Mouse (Mus musculus) CD4-positive, CD25-positive, alpha-beta regulatory T cell, adult 2 months (primary cell): Measurements from ENCODE around the gene Ilk.
"Not testable (repeated sequence)": the region's sequence is repeated elsewhere in the genome, so short reads cannot be mapped to it uniquely, and the experiment has no call there.

Experiments used
- DNase-seq: peaks from one replicate; pipeline ENCODE4 v3.0.0-alpha.2; 2012; ENCODE audit warnings: low read depth, low spot score

Gene Ilk

GRCm38 (mm10) chr7:105736264-105736901, at the start of gene Ilk:
Gene Ilk (plus strand): TSS chr7:105736592.
- DNase-seq, result peak; percentile 91

DNA sequence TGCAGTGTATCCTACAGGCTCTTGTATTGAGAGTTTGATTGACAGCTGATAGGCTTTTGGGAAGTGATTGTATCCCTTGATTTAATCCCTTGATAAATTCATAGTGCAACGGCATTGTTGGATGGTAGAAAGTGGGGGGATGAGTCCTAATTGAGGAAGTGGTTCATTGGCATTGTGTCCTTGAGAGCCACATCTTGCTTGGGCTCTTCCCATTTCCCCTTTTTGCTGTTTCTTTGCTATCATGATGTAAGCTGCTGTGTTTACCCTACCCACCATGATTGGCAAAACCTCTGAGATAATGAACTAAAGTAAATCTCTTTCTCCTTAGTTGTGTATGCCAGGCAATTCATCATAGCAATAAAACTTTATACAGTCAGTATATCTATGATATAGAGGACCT, 45.5 kb upstream of the Ilk start:
- DNase-seq, result no peak

DNA sequence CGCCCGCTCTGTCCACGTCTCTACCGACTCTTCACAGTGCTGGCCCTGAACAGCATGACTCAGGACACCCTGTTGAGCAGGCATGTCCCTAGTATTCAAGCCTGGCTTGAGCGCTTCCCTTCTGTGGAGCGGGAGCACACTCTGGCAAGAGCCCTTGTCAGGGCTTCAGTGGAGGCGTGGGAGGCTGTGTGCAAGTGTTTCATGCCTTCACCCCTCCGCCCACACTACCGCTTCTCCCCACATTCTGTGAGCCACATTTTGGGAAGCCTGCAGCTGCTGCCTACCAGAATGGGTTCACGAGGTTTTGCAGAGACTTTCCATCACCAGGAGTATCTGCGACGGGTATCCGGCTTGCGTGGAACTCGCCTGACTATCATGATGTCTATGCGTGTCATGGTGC, 33.2 kb upstream of the Ilk start:
- no peak for DNase-seq

DNA sequence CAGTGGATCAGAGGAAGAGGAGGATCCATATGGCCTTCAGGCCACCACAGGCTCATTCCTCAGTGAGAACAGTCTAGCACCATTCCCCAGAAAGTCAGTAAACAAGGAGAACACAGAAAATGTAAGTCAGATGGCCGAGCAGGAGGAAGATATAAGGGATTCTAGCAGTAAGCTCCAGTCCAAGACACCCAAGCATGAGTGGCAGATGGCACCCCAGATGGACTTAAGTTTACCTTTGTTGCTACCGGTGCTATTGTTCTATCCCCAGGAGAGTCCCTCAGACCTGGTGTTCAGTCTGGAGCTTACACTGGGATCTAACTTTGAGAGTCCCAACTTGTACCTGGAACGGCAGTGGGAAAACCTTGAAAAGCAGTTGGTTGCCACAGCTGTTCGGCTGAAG, 32.6 kb upstream of the Ilk start:
- no peak for DNase-seq

DNA sequence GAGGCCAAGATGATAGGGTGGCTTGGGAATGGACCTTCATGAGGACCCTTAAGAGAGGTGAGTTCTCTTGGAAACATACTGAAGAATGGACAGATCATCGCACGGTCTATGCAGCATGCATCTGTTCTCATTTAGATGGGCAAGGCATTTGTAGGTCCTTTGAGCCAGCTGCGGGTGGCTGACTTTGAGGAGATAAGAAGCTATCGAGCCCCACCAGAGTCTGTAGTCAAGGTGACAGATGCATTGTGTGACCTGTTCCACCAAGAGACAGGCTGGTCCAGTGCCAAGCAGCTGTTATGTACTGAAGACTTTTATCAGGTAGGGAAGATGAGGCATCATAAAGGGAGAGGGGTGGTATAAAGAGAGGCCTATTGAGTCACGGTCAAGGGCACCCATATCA, 27.7 kb upstream of the Ilk start:
- no peak for DNase-seq

GRCm38 (mm10) chr7:105715366-105715765, 21.0 kb upstream of the Ilk start:
- DNase-seq, result peak; percentile 42

GRCm38 (mm10) chr7:105721916-105722315, 14.5 kb upstream of the Ilk start:
- DNase-seq, result no peak

GRCm38 (mm10) chr7:105726144-105726979, 10.0 kb upstream of the Ilk start:
- DNase-seq, result peak; percentile 80

- no peak for DNase-seq
Observed at GRCm38 (mm10) chr7:105726980-105727325, 9.4 kb upstream of the Ilk start.

- no peak for DNase-seq
Observed at GRCm38 (mm10) chr7:105728701-105729428, 7.5 kb upstream of the Ilk start.

- no peak for DNase-seq
Observed at GRCm38 (mm10) chr7:105733836-105734235, 2.6 kb upstream of the Ilk start.

- DNase-seq, result no peak
Observed at GRCm38 (mm10) chr7:105734826-105735225, 1.6 kb upstream of the Ilk start.

DNA sequence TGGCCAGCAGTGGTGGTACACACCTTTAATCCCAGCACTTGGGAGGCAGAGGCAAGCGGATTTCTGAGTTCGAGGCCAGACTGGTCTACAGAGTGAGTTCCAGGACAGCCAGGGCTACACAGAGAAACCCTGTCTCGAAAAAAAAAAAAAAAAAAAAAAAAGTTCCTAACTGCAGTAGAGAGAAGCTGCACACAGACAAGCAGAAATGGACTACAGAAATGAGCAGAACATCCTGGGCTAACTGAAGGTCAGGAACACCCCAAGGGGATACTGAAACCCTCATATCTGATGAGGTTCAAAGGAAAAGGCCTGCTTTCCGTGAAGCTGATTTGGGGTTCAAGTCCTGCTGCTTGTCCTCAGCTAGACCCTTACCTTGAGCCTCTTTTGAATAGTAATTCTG, 928 bp upstream of the Ilk start:
- peak; percentile 20 for DNase-seq

GRCm38 (mm10) chr7:105736911-105737521, 624 bp downstream of the Ilk start, which contains the start of gene Rrp8:
Gene Rrp8 (minus strand): TSS chr7:105737385.
- peak; percentile 55 for DNase-seq

GRCm38 (mm10) chr7:105737648-105738047, 1.3 kb downstream of the Ilk start:
- DNase-seq, result no peak

DNA sequence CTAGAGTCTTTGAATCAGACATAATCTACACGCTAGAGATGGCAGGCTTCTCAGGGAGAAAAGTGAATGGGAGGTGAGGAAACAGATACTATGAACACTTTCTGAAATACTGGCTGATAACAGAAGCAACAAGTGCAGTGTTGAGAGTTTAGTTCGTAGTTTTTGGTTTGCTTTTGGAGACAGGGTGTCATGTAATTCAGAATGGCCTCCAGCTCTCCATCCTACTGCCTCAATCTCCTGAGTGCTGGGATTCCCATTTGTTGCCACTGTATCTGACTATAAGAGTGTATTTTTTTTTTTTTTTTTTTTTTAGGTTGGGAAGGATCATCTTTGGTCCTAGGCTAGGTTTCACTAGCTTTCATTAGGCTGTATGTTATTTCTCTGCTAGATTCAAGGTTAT, 1.9 kb downstream of the Ilk start:
- no peak for DNase-seq

DNA sequence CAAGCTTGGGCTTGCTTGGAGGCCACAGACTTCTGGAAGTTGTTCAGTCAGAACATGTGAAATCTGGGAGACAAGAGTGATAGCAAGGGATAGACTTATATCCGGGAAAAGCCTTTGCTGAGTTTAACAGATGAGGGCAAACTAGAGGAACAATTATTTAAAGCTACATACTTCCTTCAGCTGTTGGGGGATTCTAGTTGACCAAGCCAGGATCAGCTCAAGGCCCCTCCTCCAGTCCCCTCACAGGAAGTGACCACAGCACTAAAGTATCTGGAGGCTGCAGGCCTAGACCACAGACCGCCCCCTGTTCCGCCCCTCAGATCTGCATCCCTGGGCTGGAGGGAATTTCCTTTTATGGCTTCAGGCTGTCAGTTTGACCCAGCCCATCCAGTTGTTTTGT, 2.6 kb downstream of the Ilk start:
- no peak for DNase-seq

DNA sequence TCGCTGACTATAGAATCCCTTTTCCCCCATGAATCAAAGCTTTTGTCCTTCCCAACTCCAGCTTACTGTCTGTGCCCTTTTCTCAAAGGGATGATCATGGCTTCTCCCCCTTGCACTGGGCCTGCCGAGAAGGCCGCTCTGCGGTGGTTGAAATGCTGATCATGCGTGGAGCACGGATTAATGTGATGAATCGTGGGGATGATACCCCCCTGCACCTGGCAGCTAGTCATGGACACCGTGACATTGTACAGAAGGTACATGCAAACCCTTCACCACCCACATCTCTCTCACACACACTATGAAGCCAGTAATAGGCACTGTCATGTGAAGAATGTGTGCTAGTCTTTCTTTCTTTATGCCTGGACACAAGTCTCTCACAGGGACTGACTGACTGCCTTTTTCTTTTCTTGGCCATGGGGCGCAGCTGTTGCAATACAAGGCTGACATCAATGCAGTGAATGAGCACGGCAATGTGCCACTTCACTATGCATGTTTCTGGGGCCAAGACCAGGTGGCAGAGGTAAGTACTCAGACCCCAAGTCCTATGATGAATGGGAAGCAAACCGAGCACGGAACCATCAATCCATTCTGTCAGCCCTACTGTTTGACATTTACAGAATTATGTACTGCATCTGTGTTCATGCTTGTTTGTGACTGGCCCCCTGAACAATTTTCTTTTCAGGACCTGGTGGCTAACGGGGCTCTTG, 3.9 kb downstream of the Ilk start:
- DNase-seq, result no peak

DNA sequence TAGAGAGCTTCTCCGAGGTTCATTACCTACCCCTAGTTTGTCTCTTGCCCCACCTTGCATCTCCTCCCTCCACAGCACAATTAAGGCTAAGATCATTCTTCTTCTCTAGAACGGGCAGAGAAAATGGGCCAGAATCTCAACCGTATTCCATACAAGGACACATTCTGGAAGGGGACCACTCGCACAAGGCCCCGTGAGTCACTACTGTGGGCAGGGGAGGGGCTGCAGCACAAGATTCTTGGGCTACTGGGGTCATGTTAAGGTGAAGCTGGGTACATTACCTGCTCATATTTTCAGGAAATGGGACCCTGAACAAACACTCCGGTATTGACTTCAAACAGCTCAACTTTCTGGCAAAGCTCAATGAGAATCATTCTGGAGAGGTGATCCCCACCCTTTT, 4.5 kb downstream of the Ilk start:
- no peak for DNase-seq

DNA sequence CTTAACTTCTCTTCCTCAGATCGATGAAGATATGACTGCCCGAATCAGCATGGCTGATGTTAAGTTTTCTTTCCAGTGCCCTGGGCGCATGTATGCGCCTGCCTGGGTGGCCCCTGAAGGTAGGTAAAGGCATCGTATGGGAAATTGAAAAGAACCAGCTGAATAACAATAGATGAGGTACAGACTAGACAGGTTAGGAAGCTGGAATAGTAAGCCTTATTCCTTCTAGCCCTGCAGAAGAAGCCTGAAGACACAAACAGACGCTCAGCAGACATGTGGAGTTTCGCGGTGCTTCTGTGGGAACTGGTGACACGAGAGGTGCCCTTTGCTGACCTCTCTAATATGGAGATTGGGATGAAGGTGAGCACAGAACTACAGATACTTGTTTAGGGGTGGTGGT, 5.6 kb downstream of the Ilk start:
- DNase-seq, result no peak

- DNase-seq, result not testable (repeated sequence)
Observed at GRCm38 (mm10) chr7:105742539-105743215, 6.3 kb downstream of the Ilk start.
